Mouse (Mus musculus) heart, embryonic 14.5 days (tissue): ENCODE data around the gene Hoxc8. TPM values are rescaled to one million over a fixed set of nuclear protein-coding genes. Genes with fewer than 3 reads are reported as not detected.
A peak's percentile ranks its signal among the peaks of the same experiment; 100 is the strongest.

ENCODE experiments used
- ATAC-seq: fragments of 200-750 bp; cut with Nextera tagmentation; 2 replicates; pipeline ENCODE4 v1.8.0; 2017; ENCODE audit warnings: low read depth, moderate TSS enrichment; ENCODE audit not compliant: insufficient number of reproducible peaks, insufficient read depth, low FRiP score
- H3K27ac ChIP-seq, 2 experiments: fragments of 200-500 bp in 1 of 2; fragments of 300-500 bp in 1 of 2; sonication (generic) in 1 of 2; replicated peaks in 1 of 2; 2 replicates each; pipeline ENCODE4 v1.5.1; 2012 to 2014; ENCODE audit warnings: low read depth in 2 of 2, low read length in 2 of 2, control low read depth in 1 of 2, mild to moderate bottlenecking in 1 of 2, mixed read lengths in 1 of 2; ENCODE audit not compliant: control insufficient read depth in 1 of 2, insufficient read depth in 1 of 2
- H3K27me3 ChIP-seq: fragments of 300-500 bp; sonication (generic); 2 replicates; pipeline ENCODE4 v1.6.1; 2014; ENCODE audit warnings: mild to moderate bottlenecking, low read length, control low read depth; ENCODE audit not compliant: control insufficient read depth, insufficient read depth
- H3K36me3 ChIP-seq: fragments of 300-500 bp; sonication (generic); 2 replicates; pipeline ENCODE4 v1.6.1; 2014; ENCODE audit warnings: mild to moderate bottlenecking, control low read depth, low read length, mixed read lengths; ENCODE audit not compliant: control insufficient read depth, insufficient read depth
- H3K4me1 ChIP-seq, 2 experiments: fragments of 200-500 bp in 1 of 2; fragments of 300-500 bp in 1 of 2; sonication (generic) in 1 of 2; 2 replicates each; pipeline ENCODE4 v1.6.1; 2012 to 2014; ENCODE audit warnings: low read length in 2 of 2, control low read depth in 1 of 2, mixed read lengths in 1 of 2; ENCODE audit not compliant: control insufficient read depth in 2 of 2, insufficient read depth in 2 of 2
- H3K4me2 ChIP-seq: fragments of 300-500 bp; sonication (generic); 2 replicates; pipeline ENCODE4 v1.6.1; 2014; ENCODE audit warnings: mild to moderate bottlenecking, low read length
- H3K4me3 ChIP-seq, 2 experiments: fragments of 200-500 bp in 1 of 2; fragments of 300-500 bp in 1 of 2; sonication (generic) in 1 of 2; 2 replicates each; pipeline ENCODE4 v1.5.1; 2012 to 2014; ENCODE audit warnings: low read length in 2 of 2, mild to moderate bottlenecking in 2 of 2, control low read depth in 1 of 2, low read depth in 1 of 2, moderate library complexity in 1 of 2; ENCODE audit not compliant: control insufficient read depth in 1 of 2, insufficient read depth in 1 of 2
- H3K9ac ChIP-seq: fragments of 300-500 bp; sonication (generic); 2 replicates; pipeline ENCODE4 v1.6.1; 2014; ENCODE audit warnings: mild to moderate bottlenecking, low read length
- H3K9me3 ChIP-seq: fragments of 300-500 bp; sonication (generic); 2 replicates; pipeline ENCODE4 v1.6.1; 2016; ENCODE audit warnings: low read length, control low read depth; ENCODE audit not compliant: control insufficient read depth
- WGBS: fragments of 180-500 bp; shearing (Covaris S2); extraction: QIAGEN DNeasy Blood & Tissue Kit; methylation state at CpG from one replicate; pipeline ENCODE4 v1.1.7; 2014; 5-methylcytosine and 5-hydroxymethylcytosine counted together
- polyA plus RNA-seq: library from polyadenylated mRNA; unstranded; fragments of >200 nt; fragmentation: Nextera tagmentation; extraction: Ambion mirVana; gene quantifications from 2 replicates; pipeline ENCODE4 v1.2.1, GENCODE M21; 2014

Hoxc8 gene
- polyA plus RNA-seq, 1 experiment from 2014 or later: not detected

DNA sequence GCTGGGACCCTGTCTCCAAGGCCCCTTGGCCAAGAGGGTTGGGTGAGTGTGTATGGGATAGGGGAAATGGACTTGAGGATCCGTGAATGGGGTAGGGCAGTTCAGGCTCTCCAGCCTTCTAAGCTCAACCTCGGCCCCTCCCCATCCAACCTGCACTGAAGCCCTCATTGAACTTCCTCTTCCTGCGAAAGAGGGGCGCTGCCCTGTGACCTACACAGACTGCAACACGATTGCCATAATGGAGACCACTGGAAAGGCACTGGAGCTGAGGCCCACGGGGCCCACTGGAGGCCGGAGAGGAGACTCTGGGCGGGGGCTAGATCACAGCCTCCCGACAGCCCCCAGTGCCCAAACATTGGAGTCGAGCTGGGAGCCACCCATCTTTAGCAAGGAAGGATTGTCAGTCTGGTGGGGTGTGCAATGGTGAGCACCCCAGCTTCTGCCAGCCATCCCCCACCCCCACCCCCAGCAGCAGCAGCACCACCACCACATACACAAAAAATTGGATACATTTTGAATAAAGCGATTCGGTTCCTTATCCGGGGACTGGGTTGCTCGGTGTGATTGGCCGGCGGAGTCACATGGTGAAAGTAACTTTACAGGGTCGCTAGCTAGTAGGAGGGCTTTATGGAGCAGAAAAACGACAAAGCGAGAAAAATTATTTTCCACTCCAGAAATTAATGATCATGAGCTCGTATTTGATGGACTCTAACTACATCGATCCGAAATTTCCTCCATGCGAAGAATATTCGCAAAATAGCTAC lies 43.8 kb downstream of the Hoxc8 start:
- Histone ChIP-seq H3K4me3 (peak overlapping the region; percentile 15 to 25; a peak in 3 of 4 replicates), H3K27ac (no peak overlapping the region), H3K27me3 (peaks cover 98% of the 10 kb centered on the region), H3K9me3 (no peaks in the 10 kb centered on the region), H3K36me3 (no peaks in the 10 kb centered on the region), H3K9ac (no peak overlapping the region), H3K4me1 (0 out of 4 replicates have a peak, but pooled peaks cover 0 to 3% of the 10 kb centered on the region in 2 experiments), H3K4me2 (peak overlapping the region; percentile 46)
- 1% methylated on average over 23 of the region's 24 CpGs for WGBS
- ATAC-seq: no peak

DNA sequence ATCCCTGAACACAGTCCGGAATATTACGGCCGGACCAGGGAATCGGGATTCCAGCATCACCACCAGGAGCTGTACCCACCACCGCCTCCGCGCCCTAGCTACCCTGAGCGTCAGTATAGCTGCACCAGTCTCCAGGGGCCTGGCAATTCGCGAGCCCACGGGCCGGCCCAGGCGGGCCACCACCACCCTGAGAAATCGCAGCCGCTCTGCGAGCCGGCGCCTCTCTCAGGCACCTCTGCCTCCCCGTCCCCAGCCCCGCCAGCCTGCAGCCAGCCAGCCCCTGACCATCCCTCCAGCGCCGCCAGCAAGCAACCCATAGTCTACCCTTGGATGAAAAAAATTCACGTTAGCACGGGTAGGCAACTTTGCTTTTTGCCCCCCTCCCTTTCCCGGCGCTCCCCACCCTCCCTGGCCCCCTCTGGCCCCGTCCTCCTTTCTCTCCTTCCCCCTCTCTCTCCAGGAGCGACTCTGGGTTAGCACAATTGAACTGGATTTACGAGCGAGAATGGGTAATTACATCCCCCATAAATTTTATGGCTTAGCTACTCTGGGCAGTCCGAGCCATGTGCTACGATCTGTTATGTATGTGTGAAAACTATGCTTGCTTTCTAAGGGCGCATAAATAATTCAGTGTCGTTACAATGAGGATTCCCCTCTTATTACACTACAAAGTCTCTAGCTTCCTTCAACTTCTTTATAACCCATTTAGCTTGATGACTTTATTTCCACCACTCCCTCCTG lies 44.6 kb downstream of the Hoxc8 start:
- ATAC-seq: no peak; the same call in 1 of the 2 replicates
- no peaks in the 10 kb centered on the region for H3K36me3 ChIP-seq
- 0 out of 4 replicates have a peak, but pooled peaks cover 0 to 3% of the 10 kb centered on the region in 2 experiments for H3K4me1 ChIP-seq
- no peak overlapping the region for H3K9ac ChIP-seq
- WGBS: under 1% methylated on average over 34 of the region's 34 CpGs
- peaks cover 98% of the 10 kb centered on the region for H3K27me3 ChIP-seq
- peak overlapping the region; percentile 15 to 25; a peak in 3 of 4 replicates for H3K4me3 ChIP-seq
- H3K9me3 ChIP-seq: no peaks in the 10 kb centered on the region
- H3K4me2 ChIP-seq: peak overlapping the region; percentile 46
- no peak overlapping the region for H3K27ac ChIP-seq

DNA sequence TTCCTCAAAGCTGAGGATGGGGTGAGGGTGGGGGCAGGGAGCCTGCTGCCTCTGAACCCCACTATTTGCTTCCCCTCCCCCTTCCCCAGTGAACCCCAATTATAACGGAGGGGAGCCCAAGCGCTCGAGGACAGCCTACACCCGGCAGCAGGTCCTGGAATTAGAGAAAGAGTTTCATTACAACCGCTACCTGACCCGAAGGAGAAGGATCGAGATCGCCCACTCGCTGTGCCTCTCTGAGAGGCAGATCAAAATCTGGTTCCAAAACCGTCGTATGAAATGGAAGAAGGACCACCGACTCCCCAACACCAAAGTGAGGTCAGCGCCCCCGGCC lies 45.1 kb downstream of the Hoxc8 start:
- Histone ChIP-seq H3K36me3 (no peaks in the 10 kb centered on the region), H3K4me1 (0 out of 4 replicates have a peak, but pooled peaks cover 0 to 3% of the 10 kb centered on the region in 2 experiments), H3K9ac (no peak overlapping the region), H3K9me3 (no peaks in the 10 kb centered on the region), H3K27ac (no peak overlapping the region), H3K4me3 (no peak overlapping the region), H3K4me2 (no peak overlapping the region), H3K27me3 (peaks cover 98% of the 10 kb centered on the region)
- no peak for ATAC-seq
- under 1% methylated on average over 14 of the region's 14 CpGs for WGBS

- H3K4me1 ChIP-seq: 0 out of 4 replicates have a peak, but pooled peaks cover 0 to 3% of the 10 kb centered on the region in 2 experiments
- no peak overlapping the region for H3K9ac ChIP-seq
- no peak for ATAC-seq
- H3K4me2 ChIP-seq: no peak overlapping the region
- no peaks in the 10 kb centered on the region for H3K9me3 ChIP-seq
- H3K27me3 ChIP-seq: peaks cover 98% of the 10 kb centered on the region
- no peak overlapping the region for H3K27ac ChIP-seq
- WGBS: 31% methylated on average over 1 of the region's 1 CpGs
- no peak overlapping the region for H3K4me3 ChIP-seq
- H3K36me3 ChIP-seq: no peaks in the 10 kb centered on the region
Measured at GRCm38 (mm10) chr15:103037579-103037978, 47.2 kb downstream of the Hoxc8 start.

DNA sequence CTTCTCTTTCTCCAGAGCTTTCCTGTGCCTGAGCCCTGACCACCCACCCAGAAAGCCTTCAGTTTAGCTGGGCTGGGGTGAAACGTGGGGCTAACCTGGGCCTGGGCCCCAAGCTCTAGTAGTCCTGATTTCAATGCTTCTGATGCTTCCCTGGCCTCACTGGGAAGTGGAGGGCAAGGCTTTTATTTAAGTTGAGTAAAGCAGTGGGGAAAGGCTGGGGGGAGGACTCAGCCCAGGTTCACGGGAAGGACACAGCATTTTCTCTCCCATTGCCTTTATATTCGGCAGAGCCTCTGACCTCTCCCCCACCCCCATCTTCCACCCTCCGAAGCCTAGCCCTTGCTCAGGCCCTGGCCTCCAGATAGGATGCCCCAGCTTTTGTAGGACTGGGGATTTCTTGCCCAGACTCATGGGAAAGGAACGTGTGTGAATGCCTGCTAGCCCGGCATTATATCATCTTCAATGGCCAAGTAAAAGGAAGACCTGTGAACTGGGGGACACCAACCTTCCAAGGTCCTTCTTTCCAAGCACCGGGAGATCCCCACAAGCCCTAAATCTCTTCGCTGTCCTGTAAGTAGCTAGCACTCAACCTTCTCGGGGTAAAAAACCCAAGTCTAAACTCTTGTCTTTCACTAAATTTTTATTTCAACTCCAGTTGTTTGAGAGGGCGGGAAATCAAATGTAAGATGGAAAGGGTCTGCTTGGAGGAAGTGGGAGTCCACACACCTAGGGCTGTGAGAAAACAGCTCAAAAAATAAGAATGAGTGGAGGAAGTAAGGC lies 48.5 kb downstream of the Hoxc8 start:
- Histone ChIP-seq H3K27ac (no peak overlapping the region), H3K9ac (no peak overlapping the region), H3K4me3 (no peak overlapping the region), H3K36me3 (no peaks in the 10 kb centered on the region), H3K4me2 (no peak overlapping the region), H3K27me3 (peaks cover 100% of the 10 kb centered on the region), H3K4me1 (0 out of 4 replicates have a peak, but pooled peaks cover 0 to 3% of the 10 kb centered on the region in 2 experiments), H3K9me3 (no peaks in the 10 kb centered on the region)
- no peak for ATAC-seq
- 16% methylated on average over 10 of the region's 10 CpGs for WGBS

GRCm38 (mm10) chr15:103039609-103040008 lies 49.2 kb downstream of the Hoxc8 start:
- Histone ChIP-seq H3K27ac (no peak overlapping the region), H3K27me3 (peaks cover 100% of the 10 kb centered on the region), H3K36me3 (no peaks in the 10 kb centered on the region), H3K4me1 (no peaks in the 10 kb centered on the region), H3K4me3 (no peak overlapping the region), H3K4me2 (no peak overlapping the region), H3K9me3 (no peaks in the 10 kb centered on the region), H3K9ac (no peak overlapping the region)
- WGBS: 10% methylated on average over 3 of the region's 3 CpGs
- ATAC-seq: no peak

DNA sequence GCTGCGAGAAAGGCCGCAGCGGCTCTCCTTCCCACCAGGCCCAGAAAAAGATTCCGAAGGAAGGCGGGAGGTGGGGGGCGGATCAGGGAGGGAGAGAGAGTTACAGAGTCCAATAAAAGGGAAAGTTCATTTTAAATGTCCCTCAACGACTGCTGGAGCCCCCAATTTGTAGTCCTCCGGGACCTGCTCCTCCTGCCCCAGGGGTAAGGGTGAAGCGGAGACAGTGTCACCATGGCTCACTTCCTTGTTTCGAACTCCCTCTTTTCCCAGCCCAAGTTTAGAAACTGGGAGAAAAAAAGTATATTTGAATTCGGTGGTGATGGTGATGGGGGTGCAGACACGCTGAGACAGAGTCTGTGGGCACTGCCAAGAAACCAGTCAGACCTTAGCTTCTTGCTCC lies 50.2 kb downstream of the Hoxc8 start:
- no peak overlapping the region for H3K9ac ChIP-seq
- WGBS: 3% methylated on average over 12 of the region's 12 CpGs
- peaks cover 100% of the 10 kb centered on the region for H3K27me3 ChIP-seq
- H3K4me3 ChIP-seq: no peak overlapping the region
- H3K4me1 ChIP-seq: no peaks in the 10 kb centered on the region
- H3K9me3 ChIP-seq: no peaks in the 10 kb centered on the region
- H3K4me2 ChIP-seq: no peak overlapping the region
- H3K36me3 ChIP-seq: no peaks in the 10 kb centered on the region
- ATAC-seq: no peak
- no peak overlapping the region for H3K27ac ChIP-seq
